Mouse (Mus musculus): ENCODE results near the gene Gabpb2.

DNA sequence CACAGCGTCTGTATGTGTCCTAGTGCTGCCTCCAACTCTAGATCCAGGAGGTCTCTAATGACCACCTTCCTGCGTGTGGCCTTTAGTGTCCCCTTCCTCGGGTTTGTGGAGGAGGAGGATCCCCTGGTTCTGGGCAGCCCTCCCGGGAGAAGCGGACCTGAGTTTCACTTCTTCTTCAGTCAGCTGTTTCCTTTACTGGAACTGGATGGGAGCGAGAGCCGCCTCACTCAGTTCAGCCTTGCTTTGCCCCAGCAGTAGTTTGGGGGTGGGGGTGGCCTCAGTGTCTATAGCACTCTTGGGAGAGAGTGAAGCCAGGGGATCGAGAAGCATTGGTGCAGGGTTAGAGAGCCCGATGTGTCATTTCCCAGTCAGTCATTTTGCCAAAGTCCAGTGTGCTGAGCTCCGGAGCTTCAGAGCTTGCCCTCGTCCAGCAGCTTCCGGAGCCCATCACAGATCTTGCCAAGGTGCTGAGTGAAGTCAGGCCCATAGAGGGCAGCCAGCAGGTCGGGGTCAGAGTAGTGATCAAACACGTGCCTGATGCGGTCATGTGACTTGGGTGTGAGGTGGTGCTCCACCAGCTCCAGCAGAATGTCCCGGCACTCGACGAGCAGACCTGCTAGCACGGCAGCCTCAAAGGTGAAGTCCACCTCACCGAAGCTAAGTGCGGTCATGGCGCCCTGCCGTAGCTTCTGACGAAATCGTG is 78.0 kb downstream of the Gabpb2 start:
- TF ChIP-seq CTCF (conservative IDR thresholded peaks at IDR 0.05; ENCODE audit: low read length) (no peak), NANOG (IDR thresholded peaks at IDR 0.05; ENCODE audit: borderline replicate concordance, low read length) (no peak), POU5F1 (IDR thresholded peaks at IDR 0.05; ENCODE audit: borderline replicate concordance, low read length) (no peak)

Data from E14TG2a.4 (cell line).